Mouse (Mus musculus) heart, adult 2 months (tissue): ENCODE data around the gene Trio. TPM values are rescaled to one million over a fixed set of nuclear protein-coding genes. Genes with fewer than 3 reads are reported as not detected.

Experiments used
- DNase-seq, 2 experiments: peaks; one replicate each; pipeline ENCODE4 v3.0.0; 2021
- H3K27ac ChIP-seq: fragments of 200-600 bp; 2 replicates; pipeline ENCODE4 v1.8.1; 2022
- H3K27me3 ChIP-seq: fragments of 200-500 bp; 2 replicates; pipeline ENCODE4 v1.6.1; 2012; ENCODE audit warnings: mild to moderate bottlenecking, low read length, inconsistent platforms, mixed read lengths; ENCODE audit not compliant: control insufficient read depth, insufficient read depth
- H3K36me3 ChIP-seq: fragments of 200-500 bp; 2 replicates; pipeline ENCODE4 v1.6.1; 2012; ENCODE audit warnings: low read length, inconsistent platforms; ENCODE audit not compliant: control insufficient read depth, insufficient read depth
- H3K4me1 ChIP-seq: fragments of 200-500 bp; 2 replicates; pipeline ENCODE4 v1.6.1; 2011; ENCODE audit warnings: low read length; ENCODE audit not compliant: control insufficient read depth, insufficient read depth
- H3K4me3 ChIP-seq: fragments of 200-600 bp; 2 replicates; pipeline ENCODE4 v1.8.1; 2022
- H3K79me2 ChIP-seq: fragments of 200-500 bp; replicated peaks from 2 replicates; pipeline ENCODE4 v1.6.1; 2012; ENCODE audit warnings: mild to moderate bottlenecking, inconsistent platforms, low read length, moderate library complexity, mixed read lengths; ENCODE audit not compliant: control insufficient read depth, insufficient read depth
- H3K9ac ChIP-seq: fragments of 200-500 bp; 2 replicates; pipeline ENCODE4 v1.6.1; 2012; ENCODE audit warnings: low read depth, mild to moderate bottlenecking, control low read depth, inconsistent platforms, low read length, mixed read lengths
- CTCF ChIP-seq: fragments of 200-600 bp; IDR thresholded peaks from 2 replicates; pipeline ENCODE4 v1.8.1; 2022; ENCODE audit warnings: antibody characterized with exemption, mild to moderate bottlenecking, moderate library complexity
- EP300 ChIP-seq: fragments of 200-500 bp; IDR thresholded peaks from 2 replicates; pipeline ENCODE4 v1.6.1; 2011; ENCODE audit warnings: low read depth, low read length, control low read depth; ENCODE audit not compliant: insufficient read depth
- POLR2A ChIP-seq: fragments of 200-500 bp; IDR thresholded peaks from 2 replicates; pipeline ENCODE4 v1.6.1; 2011; ENCODE audit warnings: mild to moderate bottlenecking, low read depth, low read length, control low read depth; ENCODE audit not compliant: insufficient read depth
- WGBS: fragments of 180-500 bp; shearing (Covaris S2); methylation state at CpG from one replicate; pipeline ENCODE4 v1.1.7; 2018; 5-methylcytosine and 5-hydroxymethylcytosine counted together
- intact Hi-C: fragments of 180-260 bp; cut with DNase I; formaldehyde crosslinking; loops from one replicate; pipeline ENCODE4 v1.15.1; 2025
- polyA plus RNA-seq: library from polyadenylated mRNA; depleted of rRNA; stranded (reverse); fragments of >200 nt; gene quantifications from 2 replicates; pipeline ENCODE4 v1.2.3, GENCODE M21; 2012
- total RNA-seq, 2 experiments: library from RNA; stranded (reverse); gene quantifications; 2 replicates each; pipeline ENCODE4 v1.2.3; 2021

Trio gene
- total and polyA plus RNA-seq, 3 experiments, result 28.0 to 44.2 (median 33.8) TPM

DNA sequence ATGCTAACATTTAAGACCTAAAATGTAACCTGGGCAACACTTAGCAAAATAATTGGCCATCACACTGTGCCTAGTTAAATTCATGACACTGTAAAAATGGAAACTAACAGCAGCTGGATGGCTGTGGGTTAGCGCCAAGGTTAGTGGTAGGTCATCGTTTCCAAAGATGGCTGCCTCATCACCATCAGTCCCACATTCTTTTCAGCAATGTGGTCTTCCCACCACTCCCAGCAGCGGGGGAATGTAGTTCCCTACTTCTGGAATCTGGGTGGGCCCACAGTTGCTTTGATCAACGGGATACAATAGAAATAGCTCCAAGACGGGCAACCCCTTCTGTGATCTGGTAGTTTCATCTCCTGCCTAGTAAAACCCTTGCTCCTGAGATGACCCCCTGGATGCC lies 35.3 kb upstream of the Trio start:
- Histone ChIP-seq H3K79me2 (no peaks in the 10 kb centered on the region; the same call in 1 of the 2 replicates), H3K27me3 (no peaks in the 10 kb centered on the region), H3K36me3 (no peaks in the 10 kb centered on the region), H3K4me1 (no peaks in the 10 kb centered on the region), H3K27ac (no peak overlapping the region), H3K4me3 (no peak overlapping the region), H3K9ac (no peak overlapping the region)
- DNase-seq, result no peak
- intact Hi-C loops, result no loop called here
- 87% methylated on average over 5 of the region's 5 CpGs for WGBS
- TF ChIP-seq POLR2A (no peak), CTCF (no peak), EP300 (no peak)

DNA sequence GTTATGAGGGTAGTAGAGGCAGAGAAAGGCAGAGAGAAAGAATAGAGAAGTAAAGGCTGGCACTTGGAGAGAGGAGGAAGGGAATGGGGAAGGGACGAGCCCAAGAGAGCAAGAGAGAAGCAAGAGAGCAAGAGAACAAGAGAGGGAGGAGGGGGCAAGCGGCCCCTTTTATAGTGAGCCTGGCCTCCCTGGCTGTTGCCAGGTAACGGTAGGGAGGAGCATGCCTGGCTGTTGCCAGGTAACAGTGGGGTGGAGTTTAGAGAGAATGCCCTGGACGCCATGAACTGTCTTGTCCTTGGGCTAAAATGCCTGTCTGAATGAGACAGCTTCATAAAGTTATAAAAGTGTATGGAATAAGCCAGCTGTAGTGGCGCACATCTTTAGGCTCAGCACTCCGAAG lies 34.8 kb upstream of the Trio start:
- DNase-seq, result no peak
- no peak overlapping the region for H3K27ac ChIP-seq
- H3K9ac ChIP-seq, result no peak overlapping the region
- no peak overlapping the region for H3K4me3 ChIP-seq
- 90% methylated on average over 6 of the region's 6 CpGs for WGBS
- H3K79me2 ChIP-seq, result no peaks in the 10 kb centered on the region
- H3K4me1 ChIP-seq, result no peaks in the 10 kb centered on the region
- intact Hi-C loops, result no loop called here
- no peaks in the 10 kb centered on the region for H3K27me3 ChIP-seq
- no peak for TF ChIP-seq EP300
- H3K36me3 ChIP-seq, result no peaks in the 10 kb centered on the region

DNA sequence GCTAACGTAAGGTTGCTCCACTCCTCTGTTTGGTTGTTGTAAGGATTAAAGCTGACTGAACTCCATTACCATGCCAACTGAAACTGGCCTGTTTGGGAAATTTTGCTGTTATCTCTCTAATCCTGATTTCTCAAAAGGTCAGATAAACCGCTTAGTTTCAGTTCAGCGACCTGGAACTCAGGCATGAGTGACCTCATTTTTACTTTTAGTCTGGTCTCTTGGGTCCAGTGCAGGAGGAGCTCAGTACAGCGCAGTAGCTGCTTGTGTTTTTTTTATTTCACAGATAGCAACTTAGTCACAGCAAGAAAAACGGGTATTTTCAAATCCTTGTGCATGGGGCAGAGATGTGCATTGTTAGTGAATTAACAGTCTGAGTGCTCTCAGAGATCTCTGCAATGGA lies 31.9 kb upstream of the Trio start:
- H3K4me3 ChIP-seq, result no peak overlapping the region
- TF ChIP-seq CTCF (no peak), EP300 (no peak), POLR2A (no peak)
- H3K27ac ChIP-seq, result no peak overlapping the region
- no peaks in the 10 kb centered on the region for H3K79me2 ChIP-seq
- intact Hi-C loops, result no loop called here
- no peaks in the 10 kb centered on the region for H3K27me3 ChIP-seq
- H3K36me3 ChIP-seq, result no peaks in the 10 kb centered on the region
- no peak for DNase-seq
- no peak overlapping the region for H3K9ac ChIP-seq
- H3K4me1 ChIP-seq, result no peaks in the 10 kb centered on the region
- 45% methylated on average over 5 of the region's 5 CpGs for WGBS

DNA sequence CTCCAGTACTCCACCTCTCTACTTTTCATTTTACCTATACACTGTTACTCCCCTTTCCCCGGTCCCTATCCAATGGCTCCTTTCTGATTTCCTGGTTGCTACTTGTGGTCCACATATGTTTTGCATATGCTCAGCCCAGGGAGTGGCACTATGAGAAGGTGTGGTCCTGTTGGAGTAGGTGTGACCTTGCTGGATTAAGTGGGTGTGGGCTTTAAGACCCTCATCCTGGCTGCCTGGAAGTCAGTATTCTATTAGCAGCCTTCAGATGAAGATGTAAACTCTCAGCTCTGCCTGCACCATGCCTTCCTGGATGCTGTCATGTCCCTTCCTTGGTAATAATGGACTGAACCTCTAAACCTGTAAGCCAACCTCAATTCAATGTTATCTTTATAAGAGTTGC lies 29.1 kb upstream of the Trio start:
- no peaks in the 10 kb centered on the region for H3K4me1 ChIP-seq
- intact Hi-C loops, result no loop called here
- H3K9ac ChIP-seq, result no peak overlapping the region
- DNase-seq, result no peak
- no peak overlapping the region for H3K4me3 ChIP-seq
- H3K27me3 ChIP-seq, result no peaks in the 10 kb centered on the region
- no peaks in the 10 kb centered on the region for H3K36me3 ChIP-seq
- H3K27ac ChIP-seq, result no peak overlapping the region
- WGBS, result 97% methylated on average over 1 of the region's 1 CpGs
- H3K79me2 ChIP-seq, result no peaks in the 10 kb centered on the region
- TF ChIP-seq CTCF, result no peak

DNA sequence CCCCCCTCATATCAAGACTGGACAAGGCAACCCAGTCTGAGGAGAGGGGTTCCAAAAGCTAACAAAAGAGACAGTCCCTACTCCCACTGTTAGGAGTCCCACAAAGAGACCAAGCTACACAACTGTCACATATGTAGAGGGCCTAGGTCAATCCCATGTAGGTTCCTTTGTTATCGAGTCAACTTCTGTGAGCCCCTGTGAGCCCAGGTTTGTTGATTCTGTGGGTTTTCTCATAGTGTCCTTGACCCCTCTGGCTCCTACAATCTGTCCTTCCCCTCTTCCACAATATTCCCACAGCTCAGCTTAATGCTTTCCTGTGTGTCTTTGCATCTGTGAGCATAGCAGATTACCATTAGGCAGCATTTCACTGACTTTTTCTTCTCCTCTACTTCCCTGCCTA lies 28.5 kb upstream of the Trio start:
- Histone ChIP-seq H3K4me3 (no peak overlapping the region), H3K79me2 (no peaks in the 10 kb centered on the region), H3K27ac (no peak overlapping the region), H3K36me3 (no peaks in the 10 kb centered on the region), H3K27me3 (no peaks in the 10 kb centered on the region), H3K9ac (no peak overlapping the region), H3K4me1 (no peaks in the 10 kb centered on the region)
- no peak for TF ChIP-seq EP300
- TF ChIP-seq POLR2A, result no peak
- no peak for TF ChIP-seq CTCF
- 46% methylated on average over 1 of the region's 1 CpGs for WGBS
- intact Hi-C loops, result no loop called here
- DNase-seq, result no peak

DNA sequence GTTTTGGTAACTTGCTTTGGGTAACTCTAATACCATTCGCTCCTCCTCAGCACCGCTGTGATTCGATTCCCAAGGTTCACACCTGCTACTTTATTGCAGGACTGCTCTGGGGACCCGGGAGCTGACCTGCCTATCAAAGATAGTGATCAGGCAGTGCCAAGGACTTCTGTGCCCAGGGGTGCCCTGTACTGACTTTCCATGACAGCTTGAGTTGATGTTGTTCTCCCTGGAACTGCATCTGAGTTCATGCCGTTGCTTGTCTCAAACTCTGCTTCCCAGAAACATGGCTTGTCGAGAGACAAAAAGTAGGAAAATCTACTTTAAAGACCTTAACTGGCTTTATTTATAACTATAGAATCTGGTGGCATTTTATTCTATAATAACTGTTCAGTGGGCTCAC lies 27.6 kb upstream of the Trio start:
- H3K27me3 ChIP-seq, result no peaks in the 10 kb centered on the region
- no peak for DNase-seq
- no peak overlapping the region for H3K4me3 ChIP-seq
- no peak overlapping the region for H3K27ac ChIP-seq
- no peaks in the 10 kb centered on the region for H3K79me2 ChIP-seq
- H3K9ac ChIP-seq, result no peak overlapping the region
- no peaks in the 10 kb centered on the region for H3K4me1 ChIP-seq
- WGBS, result 83% methylated on average over 6 of the region's 6 CpGs
- intact Hi-C loops, result no loop called here
- H3K36me3 ChIP-seq, result no peaks in the 10 kb centered on the region
- TF ChIP-seq POLR2A (no peak), CTCF (no peak), EP300 (no peak)

DNA sequence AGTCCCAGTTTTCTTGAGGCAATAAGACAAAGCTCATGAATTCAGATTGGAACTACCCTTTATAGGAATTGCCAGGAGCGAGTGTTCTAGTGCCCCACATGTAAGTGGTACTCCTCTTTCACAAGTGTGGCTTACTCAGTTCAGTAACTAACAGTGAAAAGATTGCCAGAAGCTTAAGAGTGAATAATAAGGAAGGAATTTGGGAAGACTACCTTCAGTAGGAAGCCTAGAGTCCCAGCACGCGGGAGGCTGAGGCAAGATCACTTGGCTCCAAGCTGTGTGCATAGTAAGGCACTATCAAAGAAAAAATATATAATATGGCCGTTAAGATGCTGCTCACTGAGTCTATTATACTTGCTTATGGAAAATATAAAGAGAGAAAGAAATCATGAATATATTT lies 26.2 kb upstream of the Trio start:
- no peak for DNase-seq
- Histone ChIP-seq H3K4me3 (no peak overlapping the region), H3K27ac (no peak overlapping the region), H3K27me3 (no peaks in the 10 kb centered on the region), H3K79me2 (no peaks in the 10 kb centered on the region), H3K4me1 (no peaks in the 10 kb centered on the region), H3K36me3 (no peaks in the 10 kb centered on the region), H3K9ac (no peak overlapping the region)
- WGBS, result 74% methylated on average over 4 of the region's 4 CpGs
- intact Hi-C loops, result no loop called here
- TF ChIP-seq POLR2A (no peak), CTCF (no peak), EP300 (no peak)
